Mouse (Mus musculus) midbrain, postnatal 0 days (tissue): ENCODE data around the gene Dnajc25. TPM values are rescaled to one million over a fixed set of nuclear protein-coding genes. Genes with fewer than 3 reads are reported as not detected.
A peak's percentile ranks its signal among the peaks of the same experiment; 100 is the strongest.

Source experiments
- ATAC-seq: fragments of 200-750 bp; cut with Nextera tagmentation; 2 replicates; pipeline ENCODE4 v1.8.0; 2017; ENCODE audit warnings: moderate number of reproducible peaks, mild to moderate bottlenecking, moderate TSS enrichment, moderate library complexity; ENCODE audit not compliant: low FRiP score
- DNase-seq: peaks from one replicate; pipeline ENCODE4 v3.0.0-alpha.2; 2015; ENCODE audit warnings: low spot score
- H3K27ac ChIP-seq: fragments of 300-500 bp; sonication (generic); 2 replicates; pipeline ENCODE4 v1.5.1; 2014; ENCODE audit warnings: low read depth, mild to moderate bottlenecking, low read length, mixed read lengths
- H3K27me3 ChIP-seq: fragments of 300-500 bp; sonication (generic); 2 replicates; pipeline ENCODE4 v1.6.1; 2014; ENCODE audit warnings: low read length, control low read depth, mixed read lengths; ENCODE audit not compliant: insufficient read depth
- H3K36me3 ChIP-seq: fragments of 300-500 bp; sonication (generic); 2 replicates; pipeline ENCODE4 v1.6.1; 2014; ENCODE audit warnings: low read length, control low read depth, mixed read lengths; ENCODE audit not compliant: insufficient read depth
- H3K4me1 ChIP-seq: fragments of 300-500 bp; sonication (generic); 2 replicates; pipeline ENCODE4 v1.6.1; 2014; ENCODE audit warnings: mild to moderate bottlenecking, control low read depth, antibody characterized with exemption, low read length, mixed read lengths; ENCODE audit not compliant: insufficient read depth
- H3K4me2 ChIP-seq: fragments of 300-500 bp; sonication (generic); 2 replicates; pipeline ENCODE4 v1.6.1; 2014; ENCODE audit warnings: low read depth, mild to moderate bottlenecking, low read length, mixed read lengths; ENCODE audit not compliant: poor library complexity, severe bottlenecking
- H3K4me3 ChIP-seq: fragments of 300-500 bp; sonication (generic); 2 replicates; pipeline ENCODE4 v1.5.1; 2014; ENCODE audit warnings: low read depth, mild to moderate bottlenecking, low read length, moderate library complexity
- H3K9ac ChIP-seq: fragments of 300-500 bp; sonication (generic); replicated peaks from 2 replicates; pipeline ENCODE4 v1.6.1; 2014; ENCODE audit warnings: mild to moderate bottlenecking, low read length, moderate library complexity, mixed read lengths; ENCODE audit not compliant: poor library complexity, severe bottlenecking
- H3K9me3 ChIP-seq: fragments of 300-500 bp; sonication (generic); 2 replicates; pipeline ENCODE4 v1.6.1; 2016; ENCODE audit warnings: low read length, control low read depth
- CTCF ChIP-seq: IDR thresholded peaks from 2 replicates; pipeline ENCODE4 v1.5.1; 2016; ENCODE audit warnings: antibody characterized with exemption, mild to moderate bottlenecking
- WGBS: fragments of 180-500 bp; shearing (Covaris S2); extraction: QIAGEN DNeasy Blood & Tissue Kit; methylation state at CpG from one replicate; pipeline ENCODE4 v1.1.7; 2014; 5-methylcytosine and 5-hydroxymethylcytosine counted together
- polyA plus RNA-seq: library from polyadenylated mRNA; unstranded; fragments of >200 nt; fragmentation: Nextera tagmentation; extraction: Ambion mirVana; gene quantifications from 2 replicates; pipeline ENCODE4 v1.2.1, GENCODE M21; 2015
- total RNA-seq: library from RNA; depleted of rRNA; stranded (reverse); fragments of >200 nt; gene quantifications from 2 replicates; pipeline ENCODE4 v1.2.3, GENCODE M21; 2014

Gene Dnajc25
- total and polyA plus RNA-seq, 2 experiments from 2014 or later = 5.4 to 10.6 TPM

DNA sequence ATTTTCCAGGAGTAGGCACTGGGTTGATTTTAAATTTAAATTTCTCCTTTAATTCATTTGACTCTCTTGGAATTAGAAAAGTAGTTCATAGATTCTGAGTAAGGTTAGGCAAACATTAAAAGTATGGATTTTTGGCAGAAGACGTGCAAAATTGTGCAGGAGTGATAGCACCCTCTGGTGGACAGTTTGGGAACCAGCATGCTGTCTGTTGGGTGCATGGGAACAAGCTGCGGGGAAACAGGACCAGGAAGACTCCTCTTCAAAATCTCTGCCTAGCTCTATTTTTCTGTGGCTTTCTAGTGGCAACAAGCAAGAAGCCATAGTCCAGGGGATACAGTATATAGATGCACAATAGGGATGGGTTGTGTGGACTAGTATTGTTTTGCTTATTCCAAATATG, 4.8 kb downstream of the Dnajc25 start:
- 3% methylated on average over 2 of the region's 2 CpGs for WGBS
- H3K4me2 ChIP-seq = no peak overlapping the region
- no peaks in the 10 kb centered on the region for H3K9me3 ChIP-seq
- TF ChIP-seq CTCF = peak; percentile 94
- no peaks in the 10 kb centered on the region for H3K36me3 ChIP-seq
- H3K27ac ChIP-seq = no peak overlapping the region
- no peaks in the 10 kb centered on the region for H3K27me3 ChIP-seq
- DNase-seq = peak; percentile 68
- peaks cover 8% of the 10 kb centered on the region; the same call in 1 of the 2 replicates for H3K4me1 ChIP-seq
- ATAC-seq = no peak
- no peak overlapping the region for H3K4me3 ChIP-seq
- no peak overlapping the region for H3K9ac ChIP-seq

DNA sequence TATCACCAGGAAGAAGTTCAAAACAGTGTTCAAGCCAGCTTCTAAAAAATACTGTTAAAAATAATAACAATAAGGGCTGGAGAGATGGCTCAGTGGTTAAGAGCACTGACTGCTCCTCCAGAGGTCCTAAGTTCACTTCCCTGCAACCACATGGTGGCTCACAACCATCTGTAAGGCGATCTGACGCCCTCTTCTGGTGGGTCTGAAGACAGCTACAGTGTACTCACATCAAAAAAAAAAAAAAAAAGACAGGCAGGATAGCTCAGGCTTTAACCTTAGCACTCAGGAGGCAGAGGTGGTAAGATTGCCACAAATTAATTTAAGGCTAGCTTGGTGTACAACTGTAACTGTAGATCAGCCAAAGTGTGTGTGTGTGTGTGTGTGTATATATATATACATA, 5.8 kb downstream of the Dnajc25 start:
- ATAC-seq (no peak), DNase-seq (peak; percentile 41)
- TF ChIP-seq CTCF = peak; percentile 57

DNA sequence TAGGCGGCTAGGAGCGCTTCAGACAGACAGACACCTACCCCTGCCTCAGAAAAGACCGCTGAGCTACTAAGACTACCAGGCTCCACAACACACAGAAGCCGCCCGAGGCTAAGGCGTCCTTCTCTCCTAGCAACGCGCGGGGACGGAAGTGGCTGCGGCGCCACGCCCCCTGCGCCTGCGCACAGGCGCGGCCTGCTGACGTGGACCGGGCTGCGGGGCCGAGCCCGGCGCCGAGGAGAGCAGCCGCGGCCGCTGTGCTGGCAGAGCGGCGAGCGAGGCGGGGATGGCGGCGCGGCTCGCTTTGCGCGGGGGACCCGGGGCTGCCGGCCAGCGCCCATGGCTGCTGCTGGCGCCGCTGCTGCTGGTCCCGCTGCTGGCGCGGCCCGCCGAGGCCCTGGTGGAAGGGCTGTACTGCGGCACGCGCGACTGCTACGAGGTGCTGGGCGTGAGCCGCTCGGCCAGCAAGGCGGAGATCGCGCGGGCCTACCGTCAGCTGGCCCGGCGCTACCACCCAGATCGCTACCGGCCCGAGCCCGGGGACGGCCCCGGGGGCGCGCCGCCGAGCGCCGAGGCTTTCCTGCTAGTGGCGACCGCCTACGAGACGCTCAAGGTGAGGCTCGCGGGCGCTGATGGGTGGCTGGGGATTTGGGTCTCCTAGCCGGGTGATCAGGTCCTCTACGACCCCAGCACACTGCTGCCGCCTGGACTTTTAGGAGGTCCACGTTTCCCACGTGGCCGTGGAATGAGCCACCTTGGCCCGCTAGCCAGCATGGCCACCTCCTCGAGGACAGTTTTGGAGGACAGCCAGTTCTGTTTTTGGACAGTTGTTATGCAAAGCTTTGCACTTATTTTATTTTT, 8.3 kb downstream of the Dnajc25 start, which contains the start of gene Gm20503:
TSS of gene Gm20503 (plus strand) at position 263 of the 858 bp plus-strand sequence.
- DNase-seq (peak; percentile 95), ATAC-seq (peak; percentile 98)
- peak within 1 kb of the TSS; percentile 64 for H3K4me2 ChIP-seq
- no peaks in the 10 kb centered on the region for H3K27me3 ChIP-seq
- H3K4me3 ChIP-seq = peak within 1 kb of the TSS; percentile 75
- H3K27ac ChIP-seq = peak within 1 kb of the TSS; percentile 86
- H3K9me3 ChIP-seq = no peaks in the 10 kb centered on the region
- H3K4me1 ChIP-seq = peaks cover 14% of the 10 kb centered on the region; the same call in 1 of the 2 replicates
- no peaks in the 10 kb centered on the region for H3K36me3 ChIP-seq
- peak within 1 kb of the TSS; percentile 77 for H3K9ac ChIP-seq
- WGBS = under 1% methylated on average over 70 of the region's 89 CpGs
- no peak for TF ChIP-seq CTCF

More for the DNA sequence above, 5.8 kb downstream of the Dnajc25 start:
- Histone ChIP-seq H3K4me3 (no peak overlapping the region), H3K27me3 (no peaks in the 10 kb centered on the region), H3K9me3 (no peaks in the 10 kb centered on the region), H3K27ac (no peak overlapping the region), H3K4me1 (peaks cover 8% of the 10 kb centered on the region; the same call in 1 of the 2 replicates), H3K36me3 (no peaks in the 10 kb centered on the region), H3K9ac (no peak overlapping the region), H3K4me2 (no peak overlapping the region)
- WGBS = 6% methylated on average over 2 of the region's 2 CpGs

DNA sequence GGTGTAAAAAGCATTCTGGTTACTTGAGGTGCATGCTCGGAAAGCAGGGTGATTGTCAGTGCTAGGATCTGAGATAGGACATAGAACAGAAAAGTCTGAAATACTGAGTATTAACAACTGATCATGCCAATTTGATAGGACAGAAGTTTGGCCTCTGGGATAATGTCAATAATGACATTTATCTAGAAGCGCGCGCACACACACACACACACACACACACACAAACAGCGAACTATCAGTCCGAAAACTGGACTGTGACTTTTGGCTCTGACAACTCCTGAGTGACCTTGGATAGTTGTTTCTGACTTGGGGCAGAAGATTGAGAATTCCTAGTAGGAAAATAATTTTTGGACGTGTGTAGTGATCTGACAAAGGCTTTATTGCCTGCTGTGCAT, 8.9 kb downstream of the Dnajc25 start:
- ATAC-seq (no peak), DNase-seq (no peak)
- H3K4me2 ChIP-seq = peak overlapping the region; percentile 64
- whole genome bisulfite sequencing = 37% methylated on average over 7 of the region's 7 CpGs
- H3K36me3 ChIP-seq = no peaks in the 10 kb centered on the region
- H3K9ac ChIP-seq = peak overlapping the region; percentile 77
- no peaks in the 10 kb centered on the region for H3K9me3 ChIP-seq
- peak overlapping the region; percentile 75 for H3K4me3 ChIP-seq
- H3K27me3 ChIP-seq = no peaks in the 10 kb centered on the region
- no peak overlapping the region for H3K27ac ChIP-seq
- H3K4me1 ChIP-seq = peaks cover 14% of the 10 kb centered on the region; the same call in 1 of the 2 replicates
- TF ChIP-seq CTCF = no peak

DNA sequence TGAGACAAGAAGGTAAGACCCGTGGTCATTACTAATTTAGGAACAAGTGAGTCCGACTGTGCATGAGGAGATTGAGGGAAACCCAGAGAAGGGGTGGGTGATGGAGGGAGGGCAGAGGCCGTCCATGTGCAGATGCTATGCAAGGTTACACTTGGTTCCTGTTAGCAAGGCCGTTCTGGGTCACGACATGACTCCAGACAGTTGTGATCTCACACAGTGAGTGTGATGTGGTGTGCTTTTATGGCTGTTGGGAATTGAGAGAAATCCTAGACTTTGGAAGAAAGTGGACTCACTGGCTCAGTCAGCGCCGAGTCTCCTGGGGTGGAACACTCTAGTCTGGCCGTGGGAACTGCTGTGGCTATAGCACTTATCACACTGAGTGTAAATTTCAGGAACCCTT, 11.3 kb downstream of the Dnajc25 start:
- no peaks in the 10 kb centered on the region for H3K9me3 ChIP-seq
- no peak for DNase-seq
- H3K27ac ChIP-seq = no peak overlapping the region
- H3K4me1 ChIP-seq = peaks cover 14% of the 10 kb centered on the region; the same call in 1 of the 2 replicates
- WGBS = 54% methylated on average over 8 of the region's 8 CpGs
- H3K27me3 ChIP-seq = no peaks in the 10 kb centered on the region
- no peak overlapping the region for H3K4me2 ChIP-seq
- TF ChIP-seq CTCF = no peak
- H3K4me3 ChIP-seq = no peak overlapping the region
- no peaks in the 10 kb centered on the region for H3K36me3 ChIP-seq
- no peak for ATAC-seq
- no peak overlapping the region for H3K9ac ChIP-seq

DNA sequence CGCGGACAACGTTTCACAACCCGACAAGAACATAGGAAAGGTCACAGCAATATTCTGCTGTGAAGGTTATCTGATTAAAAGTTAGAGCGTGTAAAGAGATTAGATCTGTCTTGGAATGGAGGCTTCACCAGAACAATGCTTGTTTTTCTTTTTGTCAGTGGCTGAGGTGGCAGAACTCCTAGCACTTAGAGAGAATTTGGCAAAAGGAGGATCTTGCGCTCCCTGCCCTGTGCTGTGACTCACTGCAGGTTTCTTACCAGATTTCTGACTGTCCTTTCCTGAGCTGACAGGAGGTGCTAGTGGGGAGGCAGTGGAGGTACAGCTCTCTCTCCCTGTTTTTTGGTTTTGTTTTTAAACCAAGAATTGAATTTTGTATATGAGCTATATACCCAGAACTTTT, 12.2 kb downstream of the Dnajc25 start:
- no peak overlapping the region for H3K27ac ChIP-seq
- no peak overlapping the region for H3K4me2 ChIP-seq
- H3K4me1 ChIP-seq = peaks cover 14% of the 10 kb centered on the region; the same call in 1 of the 2 replicates
- no peaks in the 10 kb centered on the region for H3K9me3 ChIP-seq
- no peak overlapping the region for H3K4me3 ChIP-seq
- H3K36me3 ChIP-seq = no peaks in the 10 kb centered on the region
- H3K9ac ChIP-seq = no peak overlapping the region
- ATAC-seq = no peak
- no peaks in the 10 kb centered on the region for H3K27me3 ChIP-seq
- no peak; the same call in 1 of the 2 replicates for TF ChIP-seq CTCF
- DNase-seq = no peak
- WGBS = 33% methylated on average over 6 of the region's 6 CpGs
